Mouse (Mus musculus): ENCODE measurements around the gene Spocd1. TPM values are rescaled to one million over a fixed set of nuclear protein-coding genes. Genes with fewer than 3 reads are reported as not detected.

The Spocd1 gene
- polyA plus RNA-seq, 1 experiment from 2014 or later: not detected

DNA sequence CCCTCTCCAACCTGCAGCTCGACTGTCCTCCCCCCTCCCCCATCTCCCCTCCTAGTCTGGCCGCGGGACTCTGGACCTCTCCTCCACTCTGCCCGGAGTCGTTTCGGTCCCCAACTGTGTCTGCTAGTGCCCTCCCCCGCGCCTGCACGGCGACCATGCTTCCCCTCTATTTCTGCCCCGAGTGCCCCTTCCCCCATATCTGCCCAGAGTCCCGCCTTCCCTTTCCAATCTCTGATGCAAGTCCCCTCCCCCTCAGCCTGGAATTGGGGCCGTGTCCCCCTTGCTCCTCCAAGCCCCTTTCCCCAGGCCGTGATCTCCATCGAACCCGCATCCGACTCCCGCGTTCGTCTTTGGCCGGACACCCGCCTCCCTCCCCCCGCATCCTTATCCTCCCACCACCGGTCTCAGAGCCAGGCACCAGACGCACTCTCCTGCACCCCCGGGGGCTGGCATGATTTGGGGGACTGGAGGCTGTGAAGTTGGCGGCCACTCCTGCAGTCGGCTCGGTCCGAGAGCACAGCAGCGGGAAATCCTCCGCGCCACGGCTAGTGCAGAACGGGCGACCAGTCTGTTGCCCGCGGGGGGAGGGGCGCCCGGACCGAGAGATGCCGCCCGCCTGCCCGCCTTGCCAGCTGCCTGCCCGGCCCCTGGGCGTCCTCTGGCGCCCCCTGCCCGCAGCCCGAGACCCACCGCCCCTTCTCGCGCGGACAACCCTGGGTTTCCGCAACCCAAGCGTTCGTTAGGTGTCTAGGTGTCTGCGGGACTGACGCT lies 56.8 kb downstream of the Spocd1 start:
- Histone ChIP-seq H3K4me2 (peak overlapping the region; percentile 98), H3K27ac (ENCODE audit: low read depth, low read length) (no peak overlapping the region), H3K9ac (ENCODE audit: low read length) (peak overlapping the region; percentile 76), H3K4me1 (ENCODE audit: control insufficient read depth, insufficient read depth, low read length) (peaks cover 50% of the 10 kb centered on the region), H3K9me3 (ENCODE audit: control insufficient read depth, low read length) (no peaks in the 10 kb centered on the region), H3K36me3 (ENCODE audit: control insufficient read depth, insufficient read depth, low read length) (no peaks in the 10 kb centered on the region), H3K27me3 (ENCODE audit: control insufficient read depth, insufficient read depth, low read length) (peaks cover 28% of the 10 kb centered on the region), H3K4me3 (ENCODE audit: low read depth, low read length) (peak overlapping the region; percentile 69)
- WGBS: 1% methylated on average over 57 of the region's 58 CpGs
- ATAC-seq (ENCODE audit: low FRiP score) (peak; percentile 33), DNase-seq (ENCODE audit: low spot score, missing footprints) (peak; percentile 97)

- Histone ChIP-seq H3K4me1 (ENCODE audit: control insufficient read depth, insufficient read depth, low read length) (peaks cover 43% of the 10 kb centered on the region), H3K9ac (ENCODE audit: low read length) (peak overlapping the region; percentile 65), H3K27ac (ENCODE audit: low read depth, low read length) (peak overlapping the region; percentile 11; the same call in 1 of the 2 replicates), H3K4me2 (peak overlapping the region; percentile 85), H3K4me3 (ENCODE audit: low read depth, low read length) (peak overlapping the region; percentile 40), H3K36me3 (ENCODE audit: control insufficient read depth, insufficient read depth, low read length) (no peaks in the 10 kb centered on the region), H3K27me3 (ENCODE audit: control insufficient read depth, insufficient read depth, low read length) (peaks cover 27% of the 10 kb centered on the region), H3K9me3 (ENCODE audit: control insufficient read depth, low read length) (no peaks in the 10 kb centered on the region)
- under 1% methylated on average over 45 of the region's 53 CpGs for WGBS
- DNase-seq (ENCODE audit: low spot score, missing footprints) (peak; percentile 96), ATAC-seq (ENCODE audit: low FRiP score) (peak; percentile 65)
Observed at GRCm38 (mm10) chr4:129987825-129988504, 58.9 kb downstream of the Spocd1 start.

DNA sequence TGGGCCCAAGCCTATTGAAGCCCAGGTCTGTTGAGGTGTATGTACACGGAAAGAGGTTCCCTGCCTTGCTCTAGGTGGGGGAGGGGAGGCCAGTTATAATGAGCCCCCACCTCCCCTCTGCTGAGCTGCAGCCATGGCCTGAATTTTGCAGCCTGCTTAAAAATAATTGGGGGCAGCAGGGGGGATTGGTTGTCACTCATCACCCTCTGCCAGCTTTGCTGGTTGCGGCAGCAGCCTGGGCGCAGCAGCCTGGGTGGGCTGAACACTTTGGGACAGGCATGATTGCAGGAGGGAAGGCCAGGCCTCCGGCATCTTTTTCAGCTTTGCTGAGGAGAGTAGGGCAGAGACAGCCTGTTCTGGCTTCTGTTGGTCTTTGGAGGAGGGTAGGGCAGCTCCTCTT lies 60.9 kb downstream of the Spocd1 start:
- Histone ChIP-seq H3K36me3 (ENCODE audit: control insufficient read depth, insufficient read depth, low read length) (no peaks in the 10 kb centered on the region), H3K9me3 (ENCODE audit: control insufficient read depth, low read length) (no peaks in the 10 kb centered on the region), H3K4me1 (ENCODE audit: control insufficient read depth, insufficient read depth, low read length) (peaks cover 30% of the 10 kb centered on the region), H3K27ac (ENCODE audit: low read depth, low read length) (no peak overlapping the region), H3K27me3 (ENCODE audit: control insufficient read depth, insufficient read depth, low read length) (peaks cover 20% of the 10 kb centered on the region), H3K4me3 (ENCODE audit: low read depth, low read length) (no peak overlapping the region), H3K4me2 (no peak overlapping the region), H3K9ac (ENCODE audit: low read length) (no peak overlapping the region)
- WGBS: 74% methylated on average over 4 of the region's 4 CpGs
- no peak for ATAC-seq (ENCODE audit: low FRiP score)
- DNase-seq (ENCODE audit: low spot score, missing footprints): no peak

DNA sequence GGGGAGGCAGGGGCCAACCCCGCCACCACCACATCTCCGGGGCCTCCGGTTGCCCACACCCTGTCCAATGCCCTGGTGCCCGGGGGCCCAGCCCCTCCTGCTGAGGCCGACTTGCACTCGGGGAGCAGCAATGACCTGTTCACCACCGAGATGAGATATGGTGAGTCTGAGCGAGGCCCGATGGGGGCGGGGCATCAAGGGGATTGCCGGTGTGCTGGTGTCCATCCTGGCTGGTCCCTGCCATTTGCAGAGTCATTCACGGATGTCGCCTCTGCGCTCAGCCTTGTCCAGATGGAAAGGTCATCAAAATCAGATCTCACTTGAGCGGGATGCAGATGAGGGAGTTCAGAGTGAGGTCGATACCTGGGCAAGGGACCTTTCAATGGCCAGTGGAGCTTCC lies 63.7 kb downstream of the Spocd1 start:
- 85% methylated on average over 16 of the region's 16 CpGs for WGBS
- DNase-seq (ENCODE audit: low spot score, missing footprints) (no peak), ATAC-seq (ENCODE audit: low FRiP score) (no peak)
- no peak overlapping the region for H3K4me3 ChIP-seq (ENCODE audit: low read depth, low read length)
- no peaks in the 10 kb centered on the region for H3K36me3 ChIP-seq (ENCODE audit: control insufficient read depth, insufficient read depth, low read length)
- H3K9ac ChIP-seq (ENCODE audit: low read length): no peak overlapping the region
- H3K9me3 ChIP-seq (ENCODE audit: control insufficient read depth, low read length): no peaks in the 10 kb centered on the region
- no peak overlapping the region for H3K4me2 ChIP-seq
- H3K4me1 ChIP-seq (ENCODE audit: control insufficient read depth, insufficient read depth, low read length): peaks cover 10% of the 10 kb centered on the region
- H3K27me3 ChIP-seq (ENCODE audit: control insufficient read depth, insufficient read depth, low read length): peaks cover 5% of the 10 kb centered on the region
- H3K27ac ChIP-seq (ENCODE audit: low read depth, low read length): no peak overlapping the region

GRCm38 (mm10) chr4:129993213-129993612 lies 64.2 kb downstream of the Spocd1 start:
- no peak for DNase-seq (ENCODE audit: low spot score, missing footprints)
- H3K27me3 ChIP-seq (ENCODE audit: control insufficient read depth, insufficient read depth, low read length): peaks cover 4% of the 10 kb centered on the region
- H3K27ac ChIP-seq (ENCODE audit: low read depth, low read length): no peak overlapping the region

DNA sequence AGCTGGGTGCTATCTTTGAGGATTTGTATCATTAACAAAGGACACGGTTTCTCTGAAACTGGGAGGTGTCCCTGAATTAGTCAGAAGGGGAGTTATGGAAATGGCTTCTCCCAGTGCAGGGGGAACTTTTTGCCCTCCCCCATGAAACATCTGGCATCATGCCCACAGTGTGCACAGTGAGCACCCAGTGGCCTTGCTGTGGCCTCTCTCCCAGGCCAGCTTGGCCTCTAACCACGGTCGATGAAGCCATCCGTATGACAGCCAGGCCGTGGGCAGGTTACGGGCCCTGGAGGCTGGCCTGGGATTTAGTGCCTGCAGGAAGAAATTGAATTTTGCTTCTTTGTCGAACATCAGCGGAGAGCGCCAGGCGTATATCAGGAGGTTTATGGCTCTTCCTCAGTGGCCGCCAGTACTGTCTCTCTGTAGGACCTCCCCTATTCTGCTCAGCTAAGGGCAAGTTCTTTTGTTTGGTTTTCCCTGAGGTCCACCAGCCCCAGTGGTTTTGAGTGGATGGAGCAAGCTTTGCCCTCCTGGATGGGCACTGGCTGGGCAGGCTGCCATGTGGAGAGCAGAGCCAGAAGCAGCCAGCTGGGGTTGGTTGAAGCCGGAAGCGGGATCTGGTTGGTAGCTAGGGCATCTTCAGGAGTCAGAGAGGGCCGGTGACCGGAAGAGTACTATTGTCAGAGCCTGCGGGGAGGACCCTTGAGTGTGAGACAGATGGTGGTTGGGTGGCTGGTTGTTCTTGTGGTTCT lies 65.1 kb downstream of the Spocd1 start:
- Histone ChIP-seq H3K27ac (ENCODE audit: low read depth, low read length) (no peak overlapping the region), H3K4me1 (ENCODE audit: control insufficient read depth, insufficient read depth, low read length) (peaks cover 3% of the 10 kb centered on the region; the same call in 1 of the 2 replicates), H3K4me2 (no peak overlapping the region), H3K9ac (ENCODE audit: low read length) (no peak overlapping the region), H3K36me3 (ENCODE audit: control insufficient read depth, insufficient read depth, low read length) (no peaks in the 10 kb centered on the region), H3K27me3 (ENCODE audit: control insufficient read depth, insufficient read depth, low read length) (no peaks in the 10 kb centered on the region), H3K4me3 (ENCODE audit: low read depth, low read length) (no peak overlapping the region), H3K9me3 (ENCODE audit: control insufficient read depth, low read length) (no peaks in the 10 kb centered on the region)
- ATAC-seq (ENCODE audit: low FRiP score) (no peak), DNase-seq (ENCODE audit: low spot score, missing footprints) (no peak)
- WGBS: 92% methylated on average over 16 of the region's 16 CpGs

More at GRCm38 (mm10) chr4:129993213-129993612, 64.2 kb downstream of the Spocd1 start:
- H3K9me3 ChIP-seq (ENCODE audit: control insufficient read depth, low read length): no peaks in the 10 kb centered on the region
- H3K36me3 ChIP-seq (ENCODE audit: control insufficient read depth, insufficient read depth, low read length): no peaks in the 10 kb centered on the region
- H3K9ac ChIP-seq (ENCODE audit: low read length): no peak overlapping the region
- H3K4me3 ChIP-seq (ENCODE audit: low read depth, low read length): no peak overlapping the region
- WGBS: 93% methylated on average over 5 of the region's 5 CpGs
- no peak overlapping the region for H3K4me2 ChIP-seq
- peaks cover 6% of the 10 kb centered on the region for H3K4me1 ChIP-seq (ENCODE audit: control insufficient read depth, insufficient read depth, low read length)
- ATAC-seq (ENCODE audit: low FRiP score): no peak

DNA sequence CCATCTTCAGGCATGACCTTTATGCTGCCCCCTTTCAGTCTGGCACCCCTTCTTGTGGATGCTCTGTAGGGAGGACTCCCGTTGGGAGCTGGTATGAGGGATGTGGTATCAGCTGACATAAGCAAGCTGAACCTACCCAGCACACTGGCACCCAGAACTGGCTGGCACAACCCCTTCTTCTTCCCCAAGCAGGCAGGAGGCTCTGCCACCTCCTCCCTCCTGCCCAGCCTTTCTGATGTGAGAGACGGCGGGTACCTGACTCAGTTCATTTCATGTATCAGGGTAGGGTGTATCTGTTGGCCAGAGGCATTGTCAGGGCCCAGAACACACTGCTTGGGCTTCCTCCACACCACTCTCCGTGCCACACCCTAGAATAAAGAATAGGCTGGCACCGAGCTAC lies 65.7 kb downstream of the Spocd1 start:
- no peak overlapping the region for H3K4me3 ChIP-seq (ENCODE audit: low read depth, low read length)
- no peaks in the 10 kb centered on the region for H3K36me3 ChIP-seq (ENCODE audit: control insufficient read depth, insufficient read depth, low read length)
- H3K27me3 ChIP-seq (ENCODE audit: control insufficient read depth, insufficient read depth, low read length): no peaks in the 10 kb centered on the region
- no peaks in the 10 kb centered on the region for H3K9me3 ChIP-seq (ENCODE audit: control insufficient read depth, low read length)
- no peak for ATAC-seq (ENCODE audit: low FRiP score)
- no peak overlapping the region for H3K9ac ChIP-seq (ENCODE audit: low read length)
- peaks cover 3% of the 10 kb centered on the region; the same call in 1 of the 2 replicates for H3K4me1 ChIP-seq (ENCODE audit: control insufficient read depth, insufficient read depth, low read length)
- H3K4me2 ChIP-seq: no peak overlapping the region
- 81% methylated on average over 5 of the region's 5 CpGs for WGBS
- DNase-seq (ENCODE audit: low spot score, missing footprints): no peak
- no peak overlapping the region for H3K27ac ChIP-seq (ENCODE audit: low read depth, low read length)

DNA sequence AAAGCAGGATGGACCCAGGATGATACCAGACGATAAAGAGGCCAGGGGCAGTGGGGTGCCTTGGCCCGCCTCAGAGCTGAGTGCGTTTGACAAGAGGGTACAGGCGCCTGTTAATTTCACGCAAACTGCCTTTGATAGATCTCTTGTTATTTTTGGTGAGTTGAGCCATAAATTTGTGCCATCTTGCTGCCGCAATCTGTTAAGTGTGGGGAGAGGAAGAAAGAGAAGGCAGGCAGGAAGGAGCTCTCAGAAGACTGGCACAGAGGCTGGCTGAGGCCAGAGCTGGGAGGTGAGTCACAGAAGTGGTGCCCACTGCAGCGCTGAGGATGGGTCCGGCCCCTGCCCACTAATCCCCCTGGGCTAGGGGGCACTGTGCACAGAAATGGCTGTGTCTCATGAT lies 66.2 kb downstream of the Spocd1 start:
- ATAC-seq (ENCODE audit: low FRiP score) (no peak), DNase-seq (ENCODE audit: low spot score, missing footprints) (no peak)
- Histone ChIP-seq H3K9ac (ENCODE audit: low read length) (no peak overlapping the region), H3K4me1 (ENCODE audit: control insufficient read depth, insufficient read depth, low read length) (no peaks in the 10 kb centered on the region), H3K27me3 (ENCODE audit: control insufficient read depth, insufficient read depth, low read length) (no peaks in the 10 kb centered on the region), H3K4me3 (ENCODE audit: low read depth, low read length) (no peak overlapping the region), H3K9me3 (ENCODE audit: control insufficient read depth, low read length) (no peaks in the 10 kb centered on the region), H3K36me3 (ENCODE audit: control insufficient read depth, insufficient read depth, low read length) (no peaks in the 10 kb centered on the region), H3K27ac (ENCODE audit: low read depth, low read length) (no peak overlapping the region), H3K4me2 (no peak overlapping the region)
- WGBS: 90% methylated on average over 8 of the region's 8 CpGs

- H3K4me2 ChIP-seq: no peak overlapping the region
- no peak overlapping the region for H3K27ac ChIP-seq (ENCODE audit: low read depth, low read length)
- H3K36me3 ChIP-seq (ENCODE audit: control insufficient read depth, insufficient read depth, low read length): no peaks in the 10 kb centered on the region
- no peaks in the 10 kb centered on the region for H3K9me3 ChIP-seq (ENCODE audit: control insufficient read depth, low read length)
- 74% methylated on average over 4 of the region's 4 CpGs for WGBS
- H3K9ac ChIP-seq (ENCODE audit: low read length): no peak overlapping the region
- H3K4me3 ChIP-seq (ENCODE audit: low read depth, low read length): no peak overlapping the region
- DNase-seq (ENCODE audit: low spot score, missing footprints) (no peak), ATAC-seq (ENCODE audit: low FRiP score) (no peak)
- H3K4me1 ChIP-seq (ENCODE audit: control insufficient read depth, insufficient read depth, low read length): no peaks in the 10 kb centered on the region
- H3K27me3 ChIP-seq (ENCODE audit: control insufficient read depth, insufficient read depth, low read length): no peaks in the 10 kb centered on the region
Observed at GRCm38 (mm10) chr4:129996015-129996414, 67.0 kb downstream of the Spocd1 start.

Data from midbrain, embryonic 11.5 days (tissue).